Mouse (Mus musculus) heart, embryonic 15.5 days (tissue): ENCODE data around the gene Cd247. TPM values are rescaled to one million over a fixed set of nuclear protein-coding genes. Genes with fewer than 3 reads are reported as not detected.

Experiments used
- ATAC-seq: fragments of 200-750 bp; cut with Nextera tagmentation; replicated peaks from 2 replicates; pipeline ENCODE4 v1.8.0; 2017; ENCODE audit warnings: low read depth, moderate TSS enrichment; ENCODE audit not compliant: insufficient number of reproducible peaks, insufficient read depth, low FRiP score
- H3K27ac ChIP-seq: fragments of 300-500 bp; sonication (generic); 2 replicates; pipeline ENCODE4 v1.5.1; 2015; ENCODE audit warnings: mild to moderate bottlenecking, inconsistent platforms
- H3K27me3 ChIP-seq: fragments of 300-500 bp; sonication (generic); 2 replicates; pipeline ENCODE4 v1.6.1; 2015; ENCODE audit warnings: inconsistent platforms
- H3K36me3 ChIP-seq: fragments of 300-500 bp; sonication (generic); 2 replicates; pipeline ENCODE4 v1.6.1; 2015; ENCODE audit warnings: mild to moderate bottlenecking, inconsistent platforms
- H3K4me1 ChIP-seq: fragments of 300-500 bp; sonication (generic); replicated peaks from 2 replicates; pipeline ENCODE4 v1.6.1; 2015; ENCODE audit warnings: inconsistent platforms
- H3K4me2 ChIP-seq: fragments of 300-500 bp; sonication (generic); 2 replicates; pipeline ENCODE4 v1.6.1; 2015; ENCODE audit warnings: inconsistent platforms, mild to moderate bottlenecking, moderate library complexity
- H3K4me3 ChIP-seq: fragments of 300-500 bp; sonication (generic); 2 replicates; pipeline ENCODE4 v1.5.1; 2015; ENCODE audit warnings: mild to moderate bottlenecking, inconsistent platforms
- H3K9ac ChIP-seq: fragments of 300-500 bp; sonication (generic); 2 replicates; pipeline ENCODE4 v1.6.1; 2015; ENCODE audit warnings: mild to moderate bottlenecking, inconsistent platforms
- H3K9me3 ChIP-seq: fragments of 300-500 bp; sonication (generic); replicated peaks from 2 replicates; pipeline ENCODE4 v1.6.1; 2016; ENCODE audit warnings: inconsistent platforms
- WGBS: fragments of 180-500 bp; shearing (Covaris S2); methylation state at CpG from one replicate; pipeline ENCODE4 v1.1.7; 2015; ENCODE audit warnings: mixed read lengths; 5-methylcytosine and 5-hydroxymethylcytosine counted together
- polyA plus RNA-seq: library from polyadenylated mRNA; unstranded; fragments of >200 nt; fragmentation: Nextera tagmentation; extraction: Ambion mirVana; gene quantifications from 2 replicates; pipeline ENCODE4 v1.2.1, GENCODE M21; 2015

Gene Cd247
- polyA plus RNA-seq, 1 experiment from 2014 or later: 0.89 TPM

GRCm38 (mm10) chr1:165828173-165828572 is 39.7 kb downstream of the Cd247 start:
- 74% methylated on average over 5 of the region's 5 CpGs for WGBS
- no peak overlapping the region for H3K4me3 ChIP-seq
- H3K9me3 ChIP-seq: no peaks in the 10 kb centered on the region
- no peaks in the 10 kb centered on the region for H3K4me1 ChIP-seq
- no peak for ATAC-seq
- no peak overlapping the region for H3K27ac ChIP-seq
- H3K27me3 ChIP-seq: no peaks in the 10 kb centered on the region
- H3K4me2 ChIP-seq: no peak overlapping the region
- H3K9ac ChIP-seq: no peak overlapping the region
- H3K36me3 ChIP-seq: no peaks in the 10 kb centered on the region

- H3K4me1 ChIP-seq: no peaks in the 10 kb centered on the region
- H3K27ac ChIP-seq: no peak overlapping the region
- H3K36me3 ChIP-seq: no peaks in the 10 kb centered on the region
- H3K9ac ChIP-seq: no peak overlapping the region
- H3K4me2 ChIP-seq: no peak overlapping the region
- no peak for ATAC-seq
- H3K27me3 ChIP-seq: no peaks in the 10 kb centered on the region
- 78% methylated on average over 6 of the region's 6 CpGs for WGBS
- H3K9me3 ChIP-seq: no peaks in the 10 kb centered on the region
- H3K4me3 ChIP-seq: no peak overlapping the region
Observed at GRCm38 (mm10) chr1:165828615-165829014, 40.1 kb downstream of the Cd247 start.

DNA sequence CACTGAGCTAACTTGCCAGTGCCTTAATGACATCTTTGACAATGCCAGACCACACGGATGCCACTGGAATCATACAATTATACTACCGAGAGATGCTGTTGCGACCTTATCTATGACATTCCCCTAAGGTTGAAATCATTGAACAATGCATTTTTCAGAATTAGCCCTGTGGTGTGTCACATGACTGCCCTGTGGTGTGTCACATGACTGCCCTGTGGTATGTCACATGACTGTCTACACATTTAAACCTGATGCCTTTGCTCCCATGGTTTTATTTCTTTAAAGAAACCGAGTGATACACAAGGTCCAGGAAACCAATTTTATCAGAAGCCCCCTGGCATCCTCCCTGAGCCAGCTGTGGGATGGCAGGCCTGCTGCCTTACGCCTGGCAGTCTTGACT is 41.4 kb downstream of the Cd247 start:
- Histone ChIP-seq H3K9ac (no peak overlapping the region), H3K27me3 (no peaks in the 10 kb centered on the region), H3K36me3 (no peaks in the 10 kb centered on the region), H3K4me1 (peaks cover 3% of the 10 kb centered on the region; the same call in 1 of the 2 replicates), H3K9me3 (no peaks in the 10 kb centered on the region), H3K4me3 (no peak overlapping the region), H3K27ac (no peak overlapping the region), H3K4me2 (no peak overlapping the region)
- no peak for ATAC-seq
- 81% methylated on average over 5 of the region's 5 CpGs for WGBS

DNA sequence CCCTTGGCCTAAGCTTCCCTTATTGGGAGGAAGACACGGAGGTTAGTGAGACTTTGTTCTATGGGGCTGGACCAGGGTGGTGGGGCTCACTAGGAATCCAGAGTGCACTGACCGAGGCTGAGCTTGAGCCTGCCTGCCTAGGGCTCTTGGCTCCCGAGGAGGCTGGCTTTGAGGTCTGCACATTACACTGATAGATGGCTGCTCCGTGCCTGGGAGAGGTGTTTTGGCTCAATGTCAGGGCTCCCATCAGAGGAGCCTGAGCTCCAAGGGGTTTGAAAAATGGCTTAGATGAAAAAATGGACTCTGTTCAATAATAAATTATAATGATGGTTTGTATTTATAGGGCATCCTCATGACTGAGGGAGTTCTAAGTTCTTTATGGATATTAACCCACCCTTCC is 44.8 kb downstream of the Cd247 start:
- no peak overlapping the region for H3K4me3 ChIP-seq
- WGBS: 30% methylated on average over 4 of the region's 4 CpGs
- no peak overlapping the region for H3K27ac ChIP-seq
- H3K36me3 ChIP-seq: no peaks in the 10 kb centered on the region
- no peak overlapping the region for H3K9ac ChIP-seq
- no peak overlapping the region for H3K4me2 ChIP-seq
- H3K9me3 ChIP-seq: no peaks in the 10 kb centered on the region
- ATAC-seq: no peak
- H3K4me1 ChIP-seq: peaks cover 26% of the 10 kb centered on the region
- no peaks in the 10 kb centered on the region for H3K27me3 ChIP-seq

- H3K27me3 ChIP-seq: no peaks in the 10 kb centered on the region
- H3K27ac ChIP-seq: no peak overlapping the region
- H3K9ac ChIP-seq: no peak overlapping the region
- no peaks in the 10 kb centered on the region for H3K9me3 ChIP-seq
- H3K4me2 ChIP-seq: 0 out of 2 replicates have a peak overlapping the region, but pooled peaks have one; percentile 2
- ATAC-seq: no peak
- 46% methylated on average over 17 of the region's 17 CpGs for WGBS
- no peaks in the 10 kb centered on the region for H3K36me3 ChIP-seq
- H3K4me1 ChIP-seq: peaks cover 26% of the 10 kb centered on the region
- no peak overlapping the region for H3K4me3 ChIP-seq
Observed at GRCm38 (mm10) chr1:165833910-165834632, 45.6 kb downstream of the Cd247 start.

- no peak for ATAC-seq
- H3K4me2 ChIP-seq: no peak overlapping the region
- H3K36me3 ChIP-seq: no peaks in the 10 kb centered on the region
- H3K27me3 ChIP-seq: peaks cover 2% of the 10 kb centered on the region
- H3K4me1 ChIP-seq: peaks cover 26% of the 10 kb centered on the region
- no peak overlapping the region for H3K27ac ChIP-seq
- WGBS: 63% methylated on average over 12 of the region's 12 CpGs
- H3K4me3 ChIP-seq: no peak overlapping the region
- H3K9me3 ChIP-seq: no peaks in the 10 kb centered on the region
- no peak overlapping the region for H3K9ac ChIP-seq
Observed at GRCm38 (mm10) chr1:165834633-165834975, 46.1 kb downstream of the Cd247 start.

GRCm38 (mm10) chr1:165836461-165836860 is 48.0 kb downstream of the Cd247 start:
- Histone ChIP-seq H3K27ac (no peak overlapping the region), H3K4me1 (peaks cover 33% of the 10 kb centered on the region), H3K27me3 (peaks cover 17% of the 10 kb centered on the region), H3K36me3 (no peaks in the 10 kb centered on the region), H3K4me3 (no peak overlapping the region), H3K9me3 (no peaks in the 10 kb centered on the region), H3K9ac (no peak overlapping the region), H3K4me2 (no peak overlapping the region)
- no peak for ATAC-seq
- 16% methylated on average over 6 of the region's 6 CpGs for WGBS

DNA sequence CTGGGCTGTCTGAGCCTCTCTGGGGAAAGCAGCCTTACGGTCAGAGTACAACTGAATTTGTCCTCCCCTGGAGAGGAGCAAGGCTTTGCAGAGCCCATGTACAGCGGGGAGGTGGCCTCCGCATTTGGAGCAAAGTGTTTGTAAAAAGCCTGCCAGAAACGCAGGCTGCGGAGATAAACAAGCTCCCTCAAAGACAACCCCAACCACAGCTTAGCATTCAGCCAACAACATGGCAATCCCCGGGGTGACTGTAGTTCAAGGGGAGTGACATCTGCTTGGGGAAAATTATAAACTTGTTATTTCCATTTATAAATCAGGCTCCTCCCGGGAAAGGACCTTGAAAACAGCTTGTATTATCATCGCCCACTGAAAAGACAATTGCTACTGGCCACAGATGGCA is 49.1 kb downstream of the Cd247 start:
- H3K27me3 ChIP-seq: peaks cover 25% of the 10 kb centered on the region
- ATAC-seq: no peak
- H3K4me2 ChIP-seq: 0 out of 2 replicates have a peak overlapping the region, but pooled peaks have one; percentile 13
- H3K4me3 ChIP-seq: no peak overlapping the region
- no peak overlapping the region for H3K9ac ChIP-seq
- 31% methylated on average over 8 of the region's 8 CpGs for WGBS
- H3K27ac ChIP-seq: peak overlapping the region; percentile 21; the same call in 1 of the 2 replicates
- peaks cover 33% of the 10 kb centered on the region for H3K4me1 ChIP-seq
- no peaks in the 10 kb centered on the region for H3K36me3 ChIP-seq
- no peaks in the 10 kb centered on the region for H3K9me3 ChIP-seq

DNA sequence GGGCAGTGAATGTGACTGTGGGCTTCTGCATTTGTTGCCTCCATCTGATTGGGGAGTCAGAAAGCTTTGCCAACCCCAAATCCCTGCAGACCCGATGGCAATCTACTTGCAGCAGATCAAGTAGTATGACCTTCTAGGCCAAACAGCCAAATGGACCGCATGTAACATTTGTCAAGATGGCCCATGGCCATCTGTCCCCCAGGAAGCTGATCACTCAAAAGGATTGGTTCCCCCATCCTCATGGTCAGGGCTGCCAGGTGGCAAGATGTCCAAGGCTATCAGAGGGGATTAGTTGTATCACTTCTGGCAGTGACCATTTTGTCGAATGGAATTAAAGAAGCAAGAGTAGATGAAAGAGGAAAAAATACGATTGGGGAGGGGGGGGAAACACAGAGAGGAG is 50.7 kb downstream of the Cd247 start:
- Histone ChIP-seq H3K9me3 (no peaks in the 10 kb centered on the region), H3K4me3 (no peak overlapping the region), H3K4me2 (no peak overlapping the region), H3K4me1 (peaks cover 31% of the 10 kb centered on the region), H3K27ac (no peak overlapping the region), H3K27me3 (peaks cover 38% of the 10 kb centered on the region), H3K9ac (no peak overlapping the region), H3K36me3 (no peaks in the 10 kb centered on the region)
- 80% methylated on average over 4 of the region's 4 CpGs for WGBS
- no peak for ATAC-seq

DNA sequence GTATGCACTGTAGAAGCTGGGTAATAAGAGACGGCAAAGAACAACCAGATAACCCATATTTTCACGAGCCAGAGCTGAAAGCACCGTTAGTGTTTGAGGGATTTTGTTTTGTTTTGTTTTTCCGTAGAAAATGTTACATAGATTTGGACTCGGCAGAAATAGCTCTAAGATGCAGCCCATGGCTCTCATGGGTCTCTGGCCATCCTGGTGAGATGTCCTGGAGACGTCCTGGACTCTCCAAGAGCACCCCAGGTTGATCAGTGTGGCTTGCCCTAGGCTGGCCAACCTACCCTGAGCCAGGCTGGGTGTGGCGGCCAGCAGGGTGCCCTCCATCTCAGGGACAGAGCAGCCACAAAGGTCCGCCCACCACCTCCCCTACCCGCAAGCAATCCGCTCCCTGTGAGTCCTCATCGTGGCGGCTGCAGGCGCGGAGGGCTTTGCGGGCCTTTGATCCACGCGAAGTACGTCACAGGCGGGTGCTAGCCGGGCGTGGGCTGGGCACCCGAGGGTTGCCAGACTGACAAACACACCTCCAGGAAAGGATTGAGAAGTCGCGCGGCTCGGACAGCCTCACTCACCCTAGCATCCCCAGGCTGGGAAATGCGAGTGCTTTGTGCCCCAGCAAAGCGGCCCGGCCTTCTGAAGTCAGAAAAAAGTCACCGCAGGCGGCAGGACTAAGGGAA is 52.2 kb downstream of the Cd247 start:
- no peaks in the 10 kb centered on the region for H3K9me3 ChIP-seq
- ATAC-seq: no peak
- H3K27ac ChIP-seq: no peak overlapping the region
- peaks cover 40% of the 10 kb centered on the region for H3K4me1 ChIP-seq
- H3K36me3 ChIP-seq: no peaks in the 10 kb centered on the region
- peak overlapping the region; percentile 46 for H3K4me3 ChIP-seq
- WGBS: 13% methylated on average over 31 of the region's 31 CpGs
- peaks cover 43% of the 10 kb centered on the region for H3K27me3 ChIP-seq
- peak overlapping the region; percentile 76 for H3K4me2 ChIP-seq
- peak overlapping the region; percentile 54 for H3K9ac ChIP-seq

GRCm38 (mm10) chr1:165842170-165842569 is 53.7 kb downstream of the Cd247 start:
- Histone ChIP-seq H3K9ac (no peak overlapping the region), H3K27me3 (peaks cover 55% of the 10 kb centered on the region), H3K27ac (no peak overlapping the region), H3K4me3 (no peak overlapping the region), H3K36me3 (no peaks in the 10 kb centered on the region), H3K4me2 (no peak overlapping the region), H3K4me1 (peaks cover 26% of the 10 kb centered on the region), H3K9me3 (no peaks in the 10 kb centered on the region)
- 88% methylated on average over 7 of the region's 7 CpGs for WGBS
- ATAC-seq: no peak

GRCm38 (mm10) chr1:165843586-165843985 is 55.1 kb downstream of the Cd247 start:
- 78% methylated on average over 3 of the region's 3 CpGs for WGBS
- Histone ChIP-seq H3K4me2 (no peak overlapping the region), H3K9me3 (no peaks in the 10 kb centered on the region), H3K36me3 (no peaks in the 10 kb centered on the region), H3K27me3 (peaks cover 55% of the 10 kb centered on the region), H3K4me3 (no peak overlapping the region), H3K4me1 (peaks cover 17% of the 10 kb centered on the region), H3K27ac (no peak overlapping the region), H3K9ac (no peak overlapping the region)
- ATAC-seq: no peak
